Mouse (Mus musculus) left cerebral cortex, postnatal 14 days (tissue): ENCODE results near the gene Gpc3. TPM values are rescaled to one million over a fixed set of nuclear protein-coding genes. Genes with fewer than 3 reads are reported as not detected.

Source experiments
- DNase-seq, 2 experiments: peaks; one replicate each; pipeline ENCODE4 v3.0.0; 2021 to 2022; ENCODE audit warnings: low spot score in 2 of 2, mixed read lengths in 1 of 2
- intact Hi-C: fragments of 180-260 bp; cut with DNase I; formaldehyde crosslinking; loops from one replicate; pipeline ENCODE4 v1.15.1; 2025
- total RNA-seq, 2 experiments: library from RNA; stranded (reverse); gene quantifications; 2 replicates each; pipeline ENCODE4 v1.2.3; 2021

Gpc3 gene
- total RNA-seq, 2 experiments from 2014 or later, result 7.8 to 11.0 TPM

- no peak for DNase-seq
- intact Hi-C loops, result no loop called here
Observed at GRCm38 (mm10) chrX:52587671-52588070, 26.1 kb downstream of the Gpc3 start.

GRCm38 (mm10) chrX:52559995-52560394 lies 53.8 kb downstream of the Gpc3 start:
- intact Hi-C loops, result no loop called here
- DNase-seq, result no peak

- intact Hi-C loops, result no loop called here
- DNase-seq, result no peak
Observed at GRCm38 (mm10) chrX:52558526-52558925, 55.2 kb downstream of the Gpc3 start.

GRCm38 (mm10) chrX:52557489-52557888 lies 56.3 kb downstream of the Gpc3 start:
- intact Hi-C loops, result no loop called here
- DNase-seq, result no peak

- no peak for DNase-seq
- intact Hi-C loops, result no loop called here
Observed at GRCm38 (mm10) chrX:52551296-52551695, 62.5 kb downstream of the Gpc3 start.

- intact Hi-C loops, result no loop called here
- DNase-seq, result no peak
Observed at GRCm38 (mm10) chrX:52544623-52545022, 69.1 kb downstream of the Gpc3 start.

GRCm38 (mm10) chrX:52537282-52537681 lies 76.5 kb downstream of the Gpc3 start:
- intact Hi-C loops, result no loop called here
- no peak for DNase-seq

GRCm38 (mm10) chrX:52533766-52534165 lies 80.0 kb downstream of the Gpc3 start:
- DNase-seq, result no peak
- intact Hi-C loops, result no loop called here

GRCm38 (mm10) chrX:52533098-52533497 lies 80.7 kb downstream of the Gpc3 start:
- no peak for DNase-seq

GRCm38 (mm10) chrX:52532124-52532523 lies 81.6 kb downstream of the Gpc3 start:
- intact Hi-C loops, result no loop called here
- DNase-seq, result no peak

More at GRCm38 (mm10) chrX:52533098-52533497, 80.7 kb downstream of the Gpc3 start:
- intact Hi-C loops, result no loop called here

- no peak for DNase-seq
- intact Hi-C loops, result no loop called here
Observed at GRCm38 (mm10) chrX:52526086-52526485, 87.7 kb downstream of the Gpc3 start.

GRCm38 (mm10) chrX:52525132-52525531 lies 88.6 kb downstream of the Gpc3 start:
- intact Hi-C loops, result no loop called here
- DNase-seq, result no peak

- intact Hi-C loops, result no loop called here
- no peak for DNase-seq
Observed at GRCm38 (mm10) chrX:52514553-52514952, 99.2 kb downstream of the Gpc3 start.

- intact Hi-C loops, result no loop called here
- no peak for DNase-seq
Observed at GRCm38 (mm10) chrX:52511151-52511550, 102.6 kb downstream of the Gpc3 start.

- intact Hi-C loops, result no loop called here
- DNase-seq, result no peak
Observed at GRCm38 (mm10) chrX:52503857-52504256, 109.9 kb downstream of the Gpc3 start.

- DNase-seq, result no peak
- intact Hi-C loops, result no loop called here
Observed at GRCm38 (mm10) chrX:52489461-52489860, 124.3 kb downstream of the Gpc3 start.

- DNase-seq, result no peak
- intact Hi-C loops, result no loop called here
Observed at GRCm38 (mm10) chrX:52455074-52455588, 158.6 kb downstream of the Gpc3 start.

- DNase-seq, result peak; percentile 42 to 76
- intact Hi-C loops, result loop anchor here (2.0 to 5.0 kb wide), 2 partner anchors 199 to 264 kb away; no protein-coding TSS in a partner anchor
Observed at GRCm38 (mm10) chrX:52453445-52454182, 160.1 kb downstream of the Gpc3 start.

GRCm38 (mm10) chrX:52449177-52449576 lies 164.6 kb downstream of the Gpc3 start:
- DNase-seq, result no peak
- intact Hi-C loops, result no loop called here

- DNase-seq, result no peak
- intact Hi-C loops, result no loop called here
Observed at GRCm38 (mm10) chrX:52448496-52448895, 165.3 kb downstream of the Gpc3 start.

GRCm38 (mm10) chrX:52446530-52446929 lies 167.2 kb downstream of the Gpc3 start:
- intact Hi-C loops, result no loop called here
- no peak for DNase-seq
